ENCODE assay signal across 8 mouse cellular contexts in genomic region chr17:23802746-23803365, GRCm38 (mm10). TPM values are rescaled to one million over a fixed set of nuclear protein-coding genes. Genes with fewer than 3 reads are reported as not detected.
DNase-seq lines count a peak whose midpoint lies in the region; ATAC-seq and TF ChIP-seq lines count a peak whose summit lies in the region.

No protein-coding gene starts in this region.

- H3K36me3 ChIP-seq in forebrain, embryonic 10.5 days (replicated peaks): peaks cover 15% of the 10 kb centered on the region
- peaks cover 2% of the 10 kb centered on the region for H3K36me3 ChIP-seq in heart, embryonic 15.5 days
- H3K36me3 ChIP-seq in liver, embryonic 14.5 days (replicated peaks; ENCODE audit: control insufficient read depth, insufficient read depth, low read depth): peaks cover 11% of the 10 kb centered on the region
- H3K36me3 ChIP-seq in neural tube, embryonic 11.5 days (ENCODE audit: control insufficient read depth, insufficient read depth, low read length): peaks cover under 1% of the 10 kb centered on the region; the same call in 1 of the 2 replicates
- no peaks in the 10 kb centered on the region for H3K36me3 ChIP-seq in stomach, postnatal 0 days (ENCODE audit: control insufficient read depth, insufficient read depth, low read length)

- H3K4me1 ChIP-seq in forebrain, embryonic 10.5 days: peaks cover 38% of the 10 kb centered on the region
- H3K4me1 ChIP-seq in heart, embryonic 15.5 days (replicated peaks): peaks cover 31% of the 10 kb centered on the region
- H3K4me1 ChIP-seq in liver, embryonic 14.5 days (replicated peaks; ENCODE audit: control insufficient read depth in 2 of 2, insufficient read depth in 2 of 2, low read length in 1 of 2): peaks cover 8 to 13% of the 10 kb centered on the region in 2 experiments
- peaks cover 9% of the 10 kb centered on the region; the same call in 1 of the 2 replicates for H3K4me1 ChIP-seq in neural tube, embryonic 11.5 days (ENCODE audit: control insufficient read depth, insufficient read depth, low read length)
- peaks cover 3% of the 10 kb centered on the region; the same call in 1 of the 2 replicates for H3K4me1 ChIP-seq in stomach, postnatal 0 days (replicated peaks; ENCODE audit: control insufficient read depth, insufficient read depth)

- DNase-seq in CD8-positive naive resting alpha-beta T cell, adult 2 months (ENCODE audit: low read depth in 2 of 2, low spot score in 2 of 2): peak; percentile 94 to 95
- peak; percentile 96 for DNase-seq in c-Kit-positive CD71-negative TER-119-negative erythroid progenitor cells, embryonic 14.5 days (ENCODE audit: low read depth)
- DNase-seq in forebrain, embryonic 10.5 days (ENCODE audit: extremely low spot score, low spot score): peak; percentile 98
- peak; percentile 98 to 100 for DNase-seq in kidney, postnatal 25 days
- DNase-seq in liver, embryonic 14.5 days (ENCODE audit: low read depth in 3 of 3, low spot score in 3 of 3): peak; percentile 94 to 97 (median 94)
- peak; percentile 98 for DNase-seq in neural tube, embryonic 11.5 days (ENCODE audit: low spot score)
- peak; percentile 99 for DNase-seq in stomach, postnatal 0 days (ENCODE audit: low spot score)

- H3K9me3 ChIP-seq in forebrain, embryonic 10.5 days: no peaks in the 10 kb centered on the region
- no peaks in the 10 kb centered on the region for H3K9me3 ChIP-seq in heart, embryonic 15.5 days (replicated peaks)
- H3K9me3 ChIP-seq in liver, embryonic 14.5 days (ENCODE audit: control insufficient read depth, low read length): no peaks in the 10 kb centered on the region
- no peaks in the 10 kb centered on the region for H3K9me3 ChIP-seq in neural tube, embryonic 11.5 days (ENCODE audit: control insufficient read depth, low read length)
- no peaks in the 10 kb centered on the region for H3K9me3 ChIP-seq in stomach, postnatal 0 days (ENCODE audit: control insufficient read depth, low read length)

- H3K9ac ChIP-seq in heart, embryonic 15.5 days: peak overlapping the region; percentile 90
- H3K9ac ChIP-seq in liver, embryonic 14.5 days (replicated peaks): peak overlapping the region; percentile 99
- peak overlapping the region; percentile 78 for H3K9ac ChIP-seq in neural tube, embryonic 11.5 days (ENCODE audit: low read length)
- peak overlapping the region; percentile 97 for H3K9ac ChIP-seq in stomach, postnatal 0 days (ENCODE audit: low read length)

- peak overlapping the region; percentile 75 for H3K4me2 ChIP-seq in heart, embryonic 15.5 days
- peak overlapping the region; percentile 91 for H3K4me2 ChIP-seq in liver, embryonic 14.5 days (ENCODE audit: low read depth)
- peak overlapping the region; percentile 56 for H3K4me2 ChIP-seq in neural tube, embryonic 11.5 days (ENCODE audit: low read depth)
- peak overlapping the region; percentile 65 for H3K4me2 ChIP-seq in stomach, postnatal 0 days (replicated peaks; ENCODE audit: low read depth)

- H3K27me3 ChIP-seq in forebrain, embryonic 10.5 days (ENCODE audit: poor library complexity, severe bottlenecking): no peaks in the 10 kb centered on the region
- H3K27me3 ChIP-seq in heart, embryonic 15.5 days: no peaks in the 10 kb centered on the region
- no peaks in the 10 kb centered on the region for H3K27me3 ChIP-seq in liver, embryonic 14.5 days (ENCODE audit: control insufficient read depth, insufficient read depth, low read length)
- H3K27me3 ChIP-seq in neural tube, embryonic 11.5 days (ENCODE audit: control insufficient read depth, insufficient read depth, low read length): no peaks in the 10 kb centered on the region
- H3K27me3 ChIP-seq in stomach, postnatal 0 days (ENCODE audit: control insufficient read depth, insufficient read depth, low read length): no peaks in the 10 kb centered on the region

- no peak for TF ChIP-seq CTCF in liver, embryonic 14.5 days (IDR thresholded peaks at IDR 0.05; ENCODE audit: low read depth)
- TF ChIP-seq CTCF in stomach, postnatal 0 days (IDR thresholded peaks at IDR 0.05; ENCODE audit: low read depth): no peak

- WGBS in forebrain, embryonic 10.5 days: under 1% methylated on average over 60 of the region's 60 CpGs
- under 1% methylated on average over 59 of the region's 60 CpGs for WGBS in heart, embryonic 15.5 days
- under 1% methylated on average over 60 of the region's 60 CpGs for WGBS in liver, embryonic 14.5 days (ENCODE audit: insufficient replicate concordance)
- WGBS in neural tube, embryonic 11.5 days: under 1% methylated on average over 58 of the region's 60 CpGs
- under 1% methylated on average over 60 of the region's 60 CpGs for WGBS in stomach, postnatal 0 days

- ATAC-seq in heart, embryonic 15.5 days (replicated peaks; ENCODE audit: insufficient number of reproducible peaks, insufficient read depth, low FRiP score, low read depth): peak; percentile 98
- peak; percentile 97 for ATAC-seq in liver, embryonic 14.5 days (ENCODE audit: insufficient read depth)
- ATAC-seq in neural tube, embryonic 11.5 days (ENCODE audit: insufficient read depth, low FRiP score, low TSS enrichment): peak; percentile 99
- ATAC-seq in stomach, postnatal 0 days (ENCODE audit: low FRiP score, low TSS enrichment): peak; percentile 98

- peak; percentile 14; the same call in 1 of the 2 replicates for TF ChIP-seq EP300 in liver, embryonic 14.5 days (IDR thresholded peaks at IDR 0.05; ENCODE audit: low read depth)
- no peak for TF ChIP-seq EP300 in stomach, postnatal 0 days (optimal IDR thresholded peaks at IDR 0.05)

- peak overlapping the region; percentile 98 for H3K27ac ChIP-seq in forebrain, embryonic 10.5 days
- H3K27ac ChIP-seq in heart, embryonic 15.5 days: peak overlapping the region; percentile 94
- peak overlapping the region; percentile 93 for H3K27ac ChIP-seq in liver, embryonic 14.5 days
- peak overlapping the region; percentile 95 for H3K27ac ChIP-seq in neural tube, embryonic 11.5 days (ENCODE audit: low read depth, low read length)
- H3K27ac ChIP-seq in stomach, postnatal 0 days (replicated peaks): peak overlapping the region; percentile 98

- peak overlapping the region; percentile 99 for H3K4me3 ChIP-seq in forebrain, embryonic 10.5 days
- H3K4me3 ChIP-seq in heart, embryonic 15.5 days: peak overlapping the region; percentile 72
- H3K4me3 ChIP-seq in liver, embryonic 14.5 days (ENCODE audit: insufficient read depth in 1 of 2, low read depth in 2 of 2, low read length in 2 of 2): peak overlapping the region; percentile 90
- peak overlapping the region; percentile 64 for H3K4me3 ChIP-seq in neural tube, embryonic 11.5 days (ENCODE audit: low read depth, low read length)
- H3K4me3 ChIP-seq in stomach, postnatal 0 days (ENCODE audit: low read depth, low read length): peak overlapping the region; percentile 97

RNA-seq across cellular contexts. Expression of gene Srrm2, which starts 12.5 kb away (rescaled TPM):
- polyA plus RNA-seq in forebrain, embryonic 10.5 days (2016; fragmentation: Nextera tagmentation; extraction: Ambion mirVana): 482 and 518 TPM in 2 replicates
- polyA plus RNA-seq in heart, embryonic 15.5 days (2015; fragmentation: Nextera tagmentation; extraction: Ambion mirVana): 315 and 320 TPM in 2 replicates
- polyA plus RNA-seq in liver, embryonic 14.5 days (2012; rRNA removed): 136 and 152 TPM in 2 replicates
- polyA plus RNA-seq in liver, embryonic 14.5 days (2014; fragmentation: Nextera tagmentation; extraction: Ambion mirVana): 107 and 120 TPM in 2 replicates
- polyA plus RNA-seq in neural tube, embryonic 11.5 days (2014; fragmentation: Nextera tagmentation; extraction: Ambion mirVana): 399 and 408 TPM in 2 replicates
- polyA plus RNA-seq in stomach, postnatal 0 days (2015; fragmentation: Nextera tagmentation; extraction: Ambion mirVana): 211 and 215 TPM in 2 replicates

RNA-seq across cellular contexts. Expression of gene Flywch2, which starts 17.0 kb away (rescaled TPM):
- polyA plus RNA-seq in forebrain, embryonic 10.5 days (2016; fragmentation: Nextera tagmentation; extraction: Ambion mirVana): 23.8 and 25.0 TPM in 2 replicates
- polyA plus RNA-seq in heart, embryonic 15.5 days (2015; fragmentation: Nextera tagmentation; extraction: Ambion mirVana): 4.8 and 9.1 TPM in 2 replicates
- 0.57 and 0.79 TPM in 2 replicates for polyA plus RNA-seq in liver, embryonic 14.5 days (2012; rRNA removed)
- polyA plus RNA-seq in liver, embryonic 14.5 days (2014; fragmentation: Nextera tagmentation; extraction: Ambion mirVana): 0.85 and 1.0 TPM in 2 replicates
- polyA plus RNA-seq in neural tube, embryonic 11.5 days (2014; fragmentation: Nextera tagmentation; extraction: Ambion mirVana): 29.1 and 32.6 TPM in 2 replicates
- polyA plus RNA-seq in stomach, postnatal 0 days (2015; fragmentation: Nextera tagmentation; extraction: Ambion mirVana): 15.9 and 16.4 TPM in 2 replicates

RNA-seq across cellular contexts. Expression of gene Elob, which starts 26.1 kb away (rescaled TPM):
- polyA plus RNA-seq in forebrain, embryonic 10.5 days (2016; fragmentation: Nextera tagmentation; extraction: Ambion mirVana): 1,030 and 1,081 TPM in 2 replicates
- 782 and 921 TPM in 2 replicates for polyA plus RNA-seq in heart, embryonic 15.5 days (2015; fragmentation: Nextera tagmentation; extraction: Ambion mirVana)
- 277 and 284 TPM in 2 replicates for polyA plus RNA-seq in liver, embryonic 14.5 days (2012; rRNA removed)
- 519 and 544 TPM in 2 replicates for polyA plus RNA-seq in liver, embryonic 14.5 days (2014; fragmentation: Nextera tagmentation; extraction: Ambion mirVana)
- 1,025 and 1,061 TPM in 2 replicates for polyA plus RNA-seq in neural tube, embryonic 11.5 days (2014; fragmentation: Nextera tagmentation; extraction: Ambion mirVana)
- polyA plus RNA-seq in stomach, postnatal 0 days (2015; fragmentation: Nextera tagmentation; extraction: Ambion mirVana): 881 and 1,013 TPM in 2 replicates

RNA-seq across cellular contexts. Expression of gene Flywch1, which starts 31.5 kb away (rescaled TPM):
- 190 and 197 TPM in 2 replicates for polyA plus RNA-seq in forebrain, embryonic 10.5 days (2016; fragmentation: Nextera tagmentation; extraction: Ambion mirVana)
- polyA plus RNA-seq in heart, embryonic 15.5 days (2015; fragmentation: Nextera tagmentation; extraction: Ambion mirVana): 36.5 and 47.5 TPM in 2 replicates
- polyA plus RNA-seq in liver, embryonic 14.5 days (2012; rRNA removed): 4.0 and 4.3 TPM in 2 replicates
- polyA plus RNA-seq in liver, embryonic 14.5 days (2014; fragmentation: Nextera tagmentation; extraction: Ambion mirVana): 6.6 and 7.4 TPM in 2 replicates
- 173 and 197 TPM in 2 replicates for polyA plus RNA-seq in neural tube, embryonic 11.5 days (2014; fragmentation: Nextera tagmentation; extraction: Ambion mirVana)
- polyA plus RNA-seq in stomach, postnatal 0 days (2015; fragmentation: Nextera tagmentation; extraction: Ambion mirVana): 24.2 and 27.3 TPM in 2 replicates

RNA-seq across cellular contexts. Expression of gene Prss33, which starts 33.0 kb away (rescaled TPM):
- 0.49 TPM in 1 of 2 replicates, not detected in the other for polyA plus RNA-seq in forebrain, embryonic 10.5 days (2016; fragmentation: Nextera tagmentation; extraction: Ambion mirVana)
- polyA plus RNA-seq in heart, embryonic 15.5 days (2015; fragmentation: Nextera tagmentation; extraction: Ambion mirVana): 0.13 TPM in 1 of 2 replicates, not detected in the other
- polyA plus RNA-seq in liver, embryonic 14.5 days (2012; rRNA removed): 0.04 TPM in 1 of 2 replicates, not detected in the other
- not detected in 2 replicates for polyA plus RNA-seq in liver, embryonic 14.5 days (2014; fragmentation: Nextera tagmentation; extraction: Ambion mirVana)
- polyA plus RNA-seq in neural tube, embryonic 11.5 days (2014; fragmentation: Nextera tagmentation; extraction: Ambion mirVana): 0.18 TPM in 1 of 2 replicates, not detected in the other
- 0.11 TPM in 1 of 2 replicates, not detected in the other for polyA plus RNA-seq in stomach, postnatal 0 days (2015; fragmentation: Nextera tagmentation; extraction: Ambion mirVana)

Comparison
In these comparisons a context has a peak if more than half of its experiments do, and no peak if none do; other contexts are left out.
1. Peak in every context shown above with its lines: DNase-seq, ATAC-seq, H3K4me3 ChIP-seq and H3K27ac ChIP-seq.